Mouse (Mus musculus) midbrain, embryonic 16.5 days (tissue): ENCODE results near the gene A530016L24Rik. TPM values are rescaled to one million over a fixed set of nuclear protein-coding genes. Genes with fewer than 3 reads are reported as not detected.

Experiments
- ATAC-seq: fragments of 200-750 bp; cut with Nextera tagmentation; 2 replicates; pipeline ENCODE4 v1.8.0; 2017; ENCODE audit warnings: moderate TSS enrichment
- H3K27ac ChIP-seq: fragments of 300-500 bp; sonication (generic); 2 replicates; pipeline ENCODE4 v1.5.1; 2014; ENCODE audit warnings: mild to moderate bottlenecking, low read length, mixed read lengths
- H3K27me3 ChIP-seq: fragments of 300-500 bp; sonication (generic); 2 replicates; pipeline ENCODE4 v1.6.1; 2014; ENCODE audit warnings: low read depth, low read length, mixed read lengths; ENCODE audit not compliant: control insufficient read depth, insufficient read depth
- H3K36me3 ChIP-seq: fragments of 300-500 bp; sonication (generic); 2 replicates; pipeline ENCODE4 v1.6.1; 2014; ENCODE audit warnings: mild to moderate bottlenecking, low read length, moderate library complexity, mixed read lengths; ENCODE audit not compliant: control insufficient read depth, insufficient read depth
- H3K4me1 ChIP-seq: fragments of 300-500 bp; sonication (generic); 2 replicates; pipeline ENCODE4 v1.6.1; 2014; ENCODE audit warnings: mild to moderate bottlenecking, low read length, mixed read lengths; ENCODE audit not compliant: control insufficient read depth, insufficient read depth
- H3K4me2 ChIP-seq: fragments of 300-500 bp; sonication (generic); 2 replicates; pipeline ENCODE4 v1.6.1; 2014; ENCODE audit warnings: mild to moderate bottlenecking, low read length, mixed read lengths
- H3K4me3 ChIP-seq: fragments of 300-500 bp; sonication (generic); 2 replicates; pipeline ENCODE4 v1.5.1; 2014; ENCODE audit warnings: low read depth, mild to moderate bottlenecking, low read length, moderate library complexity, mixed read lengths
- H3K9ac ChIP-seq: fragments of 300-500 bp; sonication (generic); 2 replicates; pipeline ENCODE4 v1.6.1; 2014; ENCODE audit warnings: low read depth, low read length, mixed read lengths
- H3K9me3 ChIP-seq: fragments of 300-500 bp; sonication (generic); replicated peaks from 2 replicates; pipeline ENCODE4 v1.6.1; 2014; ENCODE audit warnings: mild to moderate bottlenecking, low read length, mixed read lengths; ENCODE audit not compliant: control insufficient read depth, poor library complexity, severe bottlenecking
- WGBS: fragments of 180-500 bp; shearing (Covaris S2); extraction: QIAGEN DNeasy Blood & Tissue Kit; methylation state at CpG from one replicate; pipeline ENCODE4 v1.1.7; 2014; 5-methylcytosine and 5-hydroxymethylcytosine counted together
- polyA plus RNA-seq: library from polyadenylated mRNA; unstranded; fragments of >200 nt; fragmentation: Nextera tagmentation; extraction: Ambion mirVana; gene quantifications from 2 replicates; pipeline ENCODE4 v1.2.1, GENCODE M21; 2015

A530016L24Rik gene
- 0.16 and 0.17 TPM in 2 replicates for polyA plus RNA-seq

DNA sequence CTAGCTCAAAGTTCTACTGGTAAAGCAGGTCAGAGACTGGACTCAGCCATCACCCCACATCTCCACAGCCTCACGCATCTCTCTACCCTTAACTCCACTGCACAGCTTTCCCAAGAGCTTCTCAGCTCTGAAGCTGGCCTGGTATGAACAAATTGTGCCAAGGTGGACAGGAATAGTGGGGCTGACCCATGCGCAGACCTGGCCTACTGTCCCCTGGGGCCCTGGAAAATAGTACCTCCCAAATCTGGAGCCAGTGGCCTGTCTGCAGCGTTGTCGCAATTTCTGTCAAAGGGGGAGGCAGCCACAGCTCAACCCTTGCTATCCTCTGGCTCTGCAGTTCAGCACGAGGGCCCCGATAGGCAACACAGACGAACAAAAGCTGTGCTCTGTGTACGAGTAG lies at the start of gene A530016L24Rik:
Gene A530016L24Rik, plus strand, starts transcription at position 315 of the 400 bp plus-strand sequence.
- no peak within 1 kb of the TSS for H3K27ac ChIP-seq
- no peaks in the 10 kb centered on the region for H3K27me3 ChIP-seq
- H3K9me3 ChIP-seq = no peaks in the 10 kb centered on the region
- no peak within 1 kb of the TSS for H3K4me2 ChIP-seq
- no peak for ATAC-seq
- 87% methylated on average over 8 of the region's 8 CpGs for WGBS
- no peaks in the 10 kb centered on the region for H3K36me3 ChIP-seq
- H3K4me3 ChIP-seq = no peak within 1 kb of the TSS
- no peak within 1 kb of the TSS for H3K9ac ChIP-seq
- peaks cover 2% of the 10 kb centered on the region; the same call in 1 of the 2 replicates for H3K4me1 ChIP-seq

DNA sequence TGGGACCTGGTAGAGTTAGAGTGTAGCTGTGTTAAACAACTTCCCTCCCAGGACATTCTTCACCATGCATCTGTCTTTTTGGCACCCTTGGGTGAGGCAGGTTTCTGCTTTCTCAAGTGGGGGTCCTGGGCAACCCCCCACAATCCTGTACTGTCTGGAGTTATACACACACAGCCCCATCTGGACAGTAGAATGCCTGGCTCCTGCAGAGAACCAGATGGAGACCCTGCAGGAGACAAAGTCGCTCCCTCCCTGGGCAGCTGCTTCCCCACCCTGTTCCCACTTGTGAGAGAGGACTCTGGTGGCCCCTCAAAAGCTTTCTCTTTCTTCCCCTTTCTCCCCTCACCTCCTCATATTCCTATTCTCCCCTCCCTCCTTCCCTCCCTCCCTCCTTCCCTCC lies 49.3 kb upstream of the A530016L24Rik start:
- Histone ChIP-seq H3K4me2 (no peak overlapping the region), H3K4me1 (peaks cover 3% of the 10 kb centered on the region; the same call in 1 of the 2 replicates), H3K36me3 (no peaks in the 10 kb centered on the region), H3K9ac (no peak overlapping the region), H3K9me3 (no peaks in the 10 kb centered on the region), H3K27me3 (no peaks in the 10 kb centered on the region), H3K4me3 (no peak overlapping the region), H3K27ac (no peak overlapping the region)
- ATAC-seq = no peak
- WGBS = 80% methylated on average over 1 of the region's 1 CpGs

DNA sequence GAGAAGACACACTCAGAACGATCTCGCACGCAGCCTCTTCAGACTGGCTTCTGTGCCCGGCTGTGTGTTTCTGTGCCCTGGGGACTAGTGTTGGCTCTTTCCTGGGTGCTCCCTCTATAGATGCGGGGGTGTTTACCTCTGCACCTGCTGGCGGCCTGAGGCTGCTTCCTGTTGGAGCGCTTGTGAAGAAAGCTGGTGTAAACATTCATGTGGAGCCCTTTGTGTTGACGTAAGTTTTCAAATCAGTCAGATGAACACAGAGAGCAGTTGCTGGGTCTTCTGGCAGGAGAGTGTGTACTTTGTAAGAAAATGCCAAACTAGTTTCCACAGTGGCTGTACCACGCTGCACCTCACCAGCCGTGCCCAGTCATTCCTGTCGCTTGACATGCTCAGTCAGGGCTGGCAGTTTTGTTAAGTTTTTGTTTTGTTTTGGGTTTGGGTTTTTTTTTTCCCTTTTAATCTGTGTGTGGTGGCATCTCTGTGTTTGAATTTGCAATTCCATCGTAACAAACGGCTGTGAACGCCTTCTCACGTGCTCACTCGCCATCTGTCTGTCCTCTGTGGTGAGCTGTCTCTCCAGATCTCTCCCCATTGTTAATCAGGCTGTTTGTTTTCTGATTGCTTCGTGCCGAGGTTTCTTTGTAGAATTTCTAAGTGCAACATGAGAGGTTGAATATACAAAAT lies 40.0 kb upstream of the A530016L24Rik start:
- Histone ChIP-seq H3K9me3 (peaks cover 7% of the 10 kb centered on the region; the same call in 1 of the 2 replicates), H3K4me3 (no peak overlapping the region), H3K36me3 (no peaks in the 10 kb centered on the region), H3K4me1 (peaks cover 19% of the 10 kb centered on the region), H3K27me3 (no peaks in the 10 kb centered on the region), H3K9ac (no peak overlapping the region), H3K27ac (peak overlapping the region; percentile 43), H3K4me2 (no peak overlapping the region)
- WGBS = 49% methylated on average over 18 of the region's 18 CpGs
- no peak for ATAC-seq

DNA sequence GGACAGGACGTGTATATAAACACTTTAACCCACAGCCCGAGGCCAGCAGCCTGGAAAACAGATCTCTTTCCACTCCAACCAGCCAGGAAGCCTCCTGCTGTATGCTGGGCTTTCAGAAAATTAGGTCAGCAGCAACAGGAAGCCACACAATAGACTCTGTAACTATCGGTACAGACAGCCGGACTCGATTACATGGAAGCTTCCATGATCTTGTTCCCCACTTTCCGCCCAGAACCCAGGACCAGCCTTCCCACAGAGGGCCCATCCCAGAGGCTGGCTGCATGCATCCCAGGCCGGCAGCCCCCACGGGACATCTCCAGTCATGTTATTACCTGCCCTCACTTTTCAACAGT lies 39.4 kb upstream of the A530016L24Rik start:
- no peaks in the 10 kb centered on the region for H3K36me3 ChIP-seq
- ATAC-seq = no peak
- peak overlapping the region; percentile 50; the same call in 1 of the 2 replicates for H3K27ac ChIP-seq
- H3K9ac ChIP-seq = 0 out of 2 replicates have a peak overlapping the region, but pooled peaks have one; percentile 12
- peaks cover 7% of the 10 kb centered on the region; the same call in 1 of the 2 replicates for H3K9me3 ChIP-seq
- 55% methylated on average over 8 of the region's 8 CpGs for WGBS
- no peak overlapping the region for H3K4me2 ChIP-seq
- H3K4me3 ChIP-seq = no peak overlapping the region
- peaks cover 19% of the 10 kb centered on the region for H3K4me1 ChIP-seq
- H3K27me3 ChIP-seq = no peaks in the 10 kb centered on the region

- H3K9ac ChIP-seq = no peak overlapping the region
- H3K4me1 ChIP-seq = peaks cover 19% of the 10 kb centered on the region
- no peaks in the 10 kb centered on the region for H3K36me3 ChIP-seq
- no peak overlapping the region for H3K27ac ChIP-seq
- H3K27me3 ChIP-seq = no peaks in the 10 kb centered on the region
- 23% methylated on average over 6 of the region's 6 CpGs for WGBS
- 0 out of 2 replicates have a peak, but pooled peaks have one; percentile 23 for ATAC-seq
- H3K4me3 ChIP-seq = no peak overlapping the region
- H3K4me2 ChIP-seq = no peak overlapping the region
- peaks cover 7% of the 10 kb centered on the region; the same call in 1 of the 2 replicates for H3K9me3 ChIP-seq
These were observed 38.4 kb upstream of the A530016L24Rik start for GRCm38 (mm10) chr12:112450883-112451282.

GRCm38 (mm10) chr12:112451381-112451780 lies 37.9 kb upstream of the A530016L24Rik start:
- H3K9ac ChIP-seq = no peak overlapping the region
- H3K4me2 ChIP-seq = no peak overlapping the region
- 71% methylated on average over 1 of the region's 1 CpGs for WGBS
- ATAC-seq = 0 out of 2 replicates have a peak, but pooled peaks have one; percentile 47
- H3K4me1 ChIP-seq = peaks cover 19% of the 10 kb centered on the region
- no peak overlapping the region for H3K4me3 ChIP-seq
- peaks cover 7% of the 10 kb centered on the region; the same call in 1 of the 2 replicates for H3K9me3 ChIP-seq
- H3K27ac ChIP-seq = peak overlapping the region; percentile 45; the same call in 1 of the 2 replicates
- H3K36me3 ChIP-seq = no peaks in the 10 kb centered on the region
- no peaks in the 10 kb centered on the region for H3K27me3 ChIP-seq

DNA sequence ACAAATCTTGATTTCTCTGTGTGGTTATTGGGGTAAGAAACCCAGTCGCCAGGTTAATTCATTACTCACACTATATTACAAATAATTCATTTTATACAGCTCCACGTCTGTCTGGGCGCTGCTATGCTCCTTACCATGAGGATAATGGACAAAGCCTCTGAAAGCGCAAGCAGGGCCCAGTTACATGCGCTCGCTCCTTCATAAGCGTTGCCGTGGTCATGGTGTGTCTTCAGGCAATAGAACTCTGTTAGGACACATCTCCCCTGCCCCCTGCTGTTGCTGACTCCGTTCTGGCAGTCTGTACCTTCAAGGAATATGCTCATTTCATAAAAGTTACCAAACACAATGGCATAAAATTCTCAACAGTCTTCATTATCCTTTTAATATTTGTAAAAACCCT lies 37.4 kb upstream of the A530016L24Rik start:
- Histone ChIP-seq H3K4me3 (no peak overlapping the region), H3K27me3 (no peaks in the 10 kb centered on the region), H3K27ac (peak overlapping the region; percentile 45; the same call in 1 of the 2 replicates), H3K36me3 (no peaks in the 10 kb centered on the region), H3K9ac (no peak overlapping the region), H3K4me2 (no peak overlapping the region), H3K4me1 (peaks cover 19% of the 10 kb centered on the region), H3K9me3 (peaks cover 3% of the 10 kb centered on the region; the same call in 1 of the 2 replicates)
- 58% methylated on average over 9 of the region's 9 CpGs for WGBS
- no peak for ATAC-seq

GRCm38 (mm10) chr12:112456144-112456713 lies 33.0 kb upstream of the A530016L24Rik start:
- Histone ChIP-seq H3K4me3 (no peak overlapping the region), H3K27ac (no peak overlapping the region), H3K9ac (no peak overlapping the region), H3K4me1 (peaks cover 13% of the 10 kb centered on the region; the same call in 1 of the 2 replicates), H3K27me3 (no peaks in the 10 kb centered on the region), H3K4me2 (no peak overlapping the region), H3K36me3 (no peaks in the 10 kb centered on the region), H3K9me3 (no peaks in the 10 kb centered on the region)
- WGBS = 83% methylated on average over 6 of the region's 6 CpGs
- ATAC-seq = no peak

DNA sequence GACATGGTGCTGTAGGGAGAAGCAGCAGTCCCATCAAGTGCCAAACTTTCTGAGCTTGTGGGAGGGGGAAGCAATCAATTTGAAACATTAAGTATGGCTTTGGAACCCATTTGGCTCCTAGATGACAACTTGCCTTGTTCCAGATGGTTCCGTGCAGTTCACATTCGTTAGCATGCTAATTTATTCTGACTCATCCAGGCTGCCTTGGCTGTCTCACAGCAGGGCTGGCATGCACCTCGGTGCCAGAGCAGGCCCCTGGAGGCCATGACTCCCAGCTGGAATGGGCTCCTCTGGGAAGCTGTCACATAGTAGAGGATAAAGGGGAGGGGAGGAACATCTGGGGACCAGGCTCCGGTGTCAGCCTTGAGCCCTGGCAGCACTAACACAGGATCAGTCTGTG lies 31.4 kb upstream of the A530016L24Rik start:
- peak; percentile 69 for ATAC-seq
- no peak overlapping the region for H3K9ac ChIP-seq
- no peak overlapping the region for H3K27ac ChIP-seq
- no peak overlapping the region for H3K4me2 ChIP-seq
- no peaks in the 10 kb centered on the region for H3K36me3 ChIP-seq
- no peaks in the 10 kb centered on the region for H3K27me3 ChIP-seq
- H3K4me3 ChIP-seq = no peak overlapping the region
- 11% methylated on average over 4 of the region's 4 CpGs for WGBS
- peaks cover 9% of the 10 kb centered on the region; the same call in 1 of the 2 replicates for H3K4me1 ChIP-seq
- H3K9me3 ChIP-seq = no peaks in the 10 kb centered on the region
